Mouse (Mus musculus) embryonic facial prominence, embryonic 15.5 days (tissue): ENCODE data around the gene Zfp850. TPM values are rescaled to one million over a fixed set of nuclear protein-coding genes. Genes with fewer than 3 reads are reported as not detected.
"Not testable (repeated sequence)": the region's sequence is repeated elsewhere in the genome, so short reads cannot be mapped to it uniquely, and the experiment has no call there.

ENCODE experiments used
- ATAC-seq: fragments of 200-750 bp; cut with Nextera tagmentation; 2 replicates; pipeline ENCODE4 v1.8.0; 2017; ENCODE audit warnings: low read depth, moderate TSS enrichment; ENCODE audit not compliant: insufficient number of reproducible peaks, low FRiP score, low TSS enrichment
- H3K27ac ChIP-seq: fragments of 300-500 bp; sonication (generic); replicated peaks from 2 replicates; pipeline ENCODE4 v1.5.1; 2015; ENCODE audit warnings: mild to moderate bottlenecking, inconsistent platforms
- H3K27me3 ChIP-seq: fragments of 300-500 bp; sonication (generic); 2 replicates; pipeline ENCODE4 v1.6.1; 2015; ENCODE audit warnings: inconsistent platforms
- H3K36me3 ChIP-seq: fragments of 300-500 bp; sonication (generic); 2 replicates; pipeline ENCODE4 v1.6.1; 2015; ENCODE audit warnings: mild to moderate bottlenecking, inconsistent platforms
- H3K4me1 ChIP-seq: fragments of 300-500 bp; sonication (generic); 2 replicates; pipeline ENCODE4 v1.6.1; 2015; ENCODE audit warnings: inconsistent platforms
- H3K4me2 ChIP-seq: fragments of 300-500 bp; sonication (generic); replicated peaks from 2 replicates; pipeline ENCODE4 v1.6.1; 2015; ENCODE audit warnings: mild to moderate bottlenecking, inconsistent platforms
- H3K4me3 ChIP-seq: fragments of 300-500 bp; sonication (generic); replicated peaks from 2 replicates; pipeline ENCODE4 v1.5.1; 2015; ENCODE audit warnings: mild to moderate bottlenecking, inconsistent platforms
- H3K9ac ChIP-seq: fragments of 300-500 bp; sonication (generic); 2 replicates; pipeline ENCODE4 v1.6.1; 2015; ENCODE audit warnings: inconsistent platforms
- H3K9me3 ChIP-seq: fragments of 300-500 bp; sonication (generic); replicated peaks from 2 replicates; pipeline ENCODE4 v1.6.1; 2016; ENCODE audit warnings: inconsistent platforms
- WGBS: fragments of 180-500 bp; shearing (Covaris S2); methylation state at CpG from one replicate; pipeline ENCODE4 v1.1.7; 2015; 5-methylcytosine and 5-hydroxymethylcytosine counted together
- polyA plus RNA-seq: library from polyadenylated mRNA; unstranded; fragments of >200 nt; fragmentation: Nextera tagmentation; extraction: Ambion mirVana; gene quantifications from 2 replicates; pipeline ENCODE4 v1.2.1, GENCODE M21; 2015

Gene Zfp850
- polyA plus RNA-seq, 1 experiment from 2014 or later = 3.4 TPM

DNA sequence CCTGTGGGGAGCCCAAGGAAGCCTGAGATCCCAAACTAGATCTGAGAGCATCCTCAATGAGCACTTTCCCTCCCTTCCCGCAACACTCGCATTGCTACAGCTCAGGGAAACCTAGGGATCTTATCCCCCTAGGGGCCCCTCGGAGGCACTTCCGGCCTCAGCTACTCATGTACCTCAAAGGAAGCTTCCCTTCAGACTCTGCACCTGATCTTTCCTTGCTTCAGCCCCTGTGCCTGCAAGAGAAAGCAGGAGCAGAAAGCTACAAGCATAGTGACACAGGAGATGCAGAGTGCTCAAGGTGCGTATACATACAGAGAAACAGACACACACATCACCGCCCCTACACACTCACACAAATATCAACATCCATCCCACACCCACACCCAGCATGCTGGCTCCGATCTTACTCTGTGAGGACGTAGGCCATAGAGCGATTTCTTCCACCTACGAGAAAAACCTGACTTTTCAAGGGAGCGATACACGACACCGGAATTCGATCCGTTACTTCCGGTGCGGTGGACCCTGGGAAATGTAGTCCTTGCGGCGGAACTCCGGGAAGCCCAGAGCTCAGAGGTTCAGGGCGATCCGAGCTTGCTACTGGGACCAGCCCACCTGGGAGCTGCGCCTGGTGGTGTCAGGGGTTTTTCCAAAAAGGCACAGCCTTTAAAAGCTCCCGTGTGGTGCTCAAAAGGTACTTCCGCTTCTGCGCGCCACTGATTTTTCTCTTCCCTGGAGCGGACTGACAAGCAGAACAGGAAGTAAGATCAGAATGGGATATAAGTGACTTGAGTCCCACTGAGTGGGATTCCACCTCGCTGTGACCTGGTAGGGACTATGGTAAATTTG lies 35.0 kb downstream of the Zfp850 start, which contains the start of gene Zfp780b:
Gene Zfp780b (minus strand): TSS at position 489 of the 846 bp plus-strand sequence.
- Histone ChIP-seq H3K4me3 (peak within 1 kb of the TSS; percentile 85), H3K4me1 (peaks cover 12% of the 10 kb centered on the region), H3K36me3 (peaks cover 3% of the 10 kb centered on the region; the same call in 1 of the 2 replicates), H3K9me3 (peaks cover 17% of the 10 kb centered on the region), H3K27me3 (no peaks in the 10 kb centered on the region), H3K9ac (peak within 1 kb of the TSS; percentile 88), H3K4me2 (peak within 1 kb of the TSS; percentile 86), H3K27ac (peak within 1 kb of the TSS; percentile 92)
- ATAC-seq = peak; percentile 88; the same call in 1 of the 2 replicates
- WGBS = under 1% methylated on average over 29 of the region's 29 CpGs

DNA sequence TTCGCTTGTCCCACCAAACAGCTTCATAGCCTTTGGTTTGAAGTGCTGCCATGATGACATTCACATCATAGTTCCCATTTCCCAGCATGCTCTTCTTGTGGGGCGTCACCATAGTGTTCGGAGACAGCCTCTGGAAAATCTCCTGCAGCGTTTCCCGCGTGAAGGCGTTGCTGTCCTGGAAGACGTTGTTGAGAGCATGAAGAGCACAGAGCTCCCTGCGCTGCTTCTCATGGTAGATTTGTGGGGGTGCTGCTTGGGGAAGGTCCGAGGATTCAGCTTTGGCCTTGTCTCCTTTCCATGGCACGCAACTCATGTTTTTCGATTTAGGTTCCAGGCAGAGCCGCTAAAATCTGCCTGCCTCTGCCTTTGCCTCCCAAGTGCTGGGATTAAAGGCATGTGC lies 64.5 kb downstream of the Zfp850 start:
- not testable (repeated sequence) for H3K27ac ChIP-seq, H3K9ac ChIP-seq, H3K4me3 ChIP-seq, H3K36me3 ChIP-seq, H3K9me3 ChIP-seq, H3K4me2 ChIP-seq, H3K27me3 ChIP-seq, H3K4me1 ChIP-seq, ATAC-seq
- WGBS = 92% methylated on average over 13 of the region's 13 CpGs

DNA sequence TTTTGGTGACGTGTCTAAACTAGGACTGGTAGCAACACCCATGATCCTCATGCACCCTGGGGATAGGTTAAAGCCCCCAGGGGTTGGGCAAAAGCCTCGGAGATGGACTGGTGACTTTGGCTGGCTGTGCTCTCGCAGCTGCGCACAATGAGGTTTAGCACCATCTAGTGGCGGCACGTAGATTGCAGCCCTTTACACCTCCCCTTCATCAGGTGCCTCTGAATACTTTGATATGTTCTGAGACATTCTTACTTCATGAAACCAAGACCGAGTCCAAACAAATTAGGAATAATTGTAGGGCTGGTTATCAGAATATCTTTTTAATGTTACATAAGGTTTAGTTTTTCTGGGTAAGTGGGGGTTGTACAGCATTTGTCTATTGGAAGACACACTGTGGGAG lies 72.0 kb downstream of the Zfp850 start:
- WGBS = 42% methylated on average over 5 of the region's 7 CpGs
- ATAC-seq, H3K9ac ChIP-seq, H3K9me3 ChIP-seq, H3K27ac ChIP-seq, H3K4me1 ChIP-seq, H3K36me3 ChIP-seq, H3K4me3 ChIP-seq, H3K4me2 ChIP-seq, H3K27me3 ChIP-seq: not testable (repeated sequence)

Other genes with a start within 250 kb of the Zfp850 start
- 2.4 and 2.7 TPM in 2 replicates for gene Zfp626, start 206.9 kb downstream of the Zfp850 start, polyA plus RNA-seq
- 7.2 and 8.1 TPM in 2 replicates for gene Zfp59, start 175.5 kb downstream of the Zfp850 start, polyA plus RNA-seq
- gene Zfp607a, start 156.6 kb downstream of the Zfp850 start, polyA plus RNA-seq = 3.6 TPM in 2 replicates
- gene Zfp974, start 84.7 kb downstream of the Zfp850 start, polyA plus RNA-seq = 7.5 and 8.1 TPM in 2 replicates
- 17.6 and 20.9 TPM in 2 replicates for gene Zfp780b, start 34.9 kb downstream of the Zfp850 start, polyA plus RNA-seq
- 288 and 301 TPM in 2 replicates for gene Psmc4, start 36.0 kb upstream of the Zfp850 start, polyA plus RNA-seq
- 0.49 and 0.69 TPM in 2 replicates for gene Fcgbp, start 57.1 kb upstream of the Zfp850 start, polyA plus RNA-seq
- gene 9530053A07Rik, start 115.4 kb upstream of the Zfp850 start, polyA plus RNA-seq = 0.03 and 0.05 TPM in 2 replicates
- 114 and 116 TPM in 2 replicates for gene Fbl, start 155.6 kb upstream of the Zfp850 start, polyA plus RNA-seq
- gene Dyrk1b, start 165.4 kb upstream of the Zfp850 start, polyA plus RNA-seq = 14.9 and 15.2 TPM in 2 replicates